Mouse (Mus musculus): ENCODE data around the gene Tbc1d15.

Gene Tbc1d15

DNA sequence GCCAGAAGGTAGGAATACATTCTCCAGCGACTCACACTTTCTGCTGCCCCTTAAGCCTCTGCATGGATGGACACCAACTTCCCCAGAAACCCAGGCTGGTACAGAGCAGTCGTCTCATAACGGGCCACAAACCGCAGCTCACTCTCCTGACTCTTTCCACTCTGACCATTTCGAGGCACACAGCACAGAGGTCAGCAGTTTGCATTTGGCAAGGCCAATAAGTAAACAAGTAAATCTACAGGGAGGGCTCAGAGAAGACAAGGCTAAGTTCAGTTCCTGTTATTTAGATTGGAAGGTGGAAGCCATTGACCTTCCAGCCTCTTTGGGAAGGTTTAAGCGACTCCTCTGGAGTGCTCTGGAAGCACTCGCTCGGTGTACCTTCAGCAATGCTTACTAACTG is 37.6 kb upstream of the Tbc1d15 start:
- TF ChIP-seq POU5F1 (IDR thresholded peaks at IDR 0.05; ENCODE audit: borderline replicate concordance, low read length) (no peak), NANOG (IDR thresholded peaks at IDR 0.05; ENCODE audit: borderline replicate concordance, low read length) (no peak), CTCF (conservative IDR thresholded peaks at IDR 0.05; ENCODE audit: low read length) (no peak)
- no peak overlapping the region for H3K4me3 ChIP-seq (replicated peaks; ENCODE audit: low read length)
- H3K9me3 ChIP-seq (ENCODE audit: low read length): no peaks in the 10 kb centered on the region
- peaks cover 46% of the 10 kb centered on the region for H3K36me3 ChIP-seq (ENCODE audit: insufficient read depth, low read length)
- H3K4me1 ChIP-seq (replicated peaks; ENCODE audit: low read depth, low read length): peaks cover 6% of the 10 kb centered on the region
- no peaks in the 10 kb centered on the region for H3K27me3 ChIP-seq (ENCODE audit: insufficient read depth, low read length)

DNA sequence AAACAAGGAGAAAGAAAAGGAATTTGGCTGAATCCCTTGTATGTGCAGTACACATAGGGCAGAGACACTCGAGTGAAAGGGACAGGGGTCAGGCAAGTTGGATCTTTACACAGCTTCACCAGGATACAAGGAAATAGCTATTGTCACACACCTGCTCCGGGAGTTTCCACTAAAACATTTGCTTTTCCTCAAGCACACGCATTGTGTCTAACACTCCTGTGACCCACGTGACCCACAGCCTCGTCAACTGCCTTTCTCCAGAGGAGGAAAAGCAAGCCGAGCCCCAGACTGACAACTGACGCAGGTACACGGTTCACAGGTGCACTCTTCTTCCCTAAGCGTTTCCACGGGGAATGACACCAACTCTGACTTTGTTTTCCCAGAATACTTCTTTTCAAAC is 32.9 kb upstream of the Tbc1d15 start:
- Histone ChIP-seq H3K4me1 (replicated peaks; ENCODE audit: low read depth, low read length) (peaks cover 9% of the 10 kb centered on the region; the same call in 1 of the 2 replicates), H3K4me3 (replicated peaks; ENCODE audit: low read length) (no peak overlapping the region), H3K9me3 (ENCODE audit: low read length) (no peaks in the 10 kb centered on the region), H3K27me3 (ENCODE audit: insufficient read depth, low read length) (no peaks in the 10 kb centered on the region), H3K36me3 (ENCODE audit: insufficient read depth, low read length) (peaks cover 17% of the 10 kb centered on the region; the same call in 1 of the 2 replicates)
- TF ChIP-seq POU5F1 (IDR thresholded peaks at IDR 0.05; ENCODE audit: borderline replicate concordance, low read length) (no peak), CTCF (conservative IDR thresholded peaks at IDR 0.05; ENCODE audit: low read length) (no peak), NANOG (IDR thresholded peaks at IDR 0.05; ENCODE audit: borderline replicate concordance, low read length) (no peak)

DNA sequence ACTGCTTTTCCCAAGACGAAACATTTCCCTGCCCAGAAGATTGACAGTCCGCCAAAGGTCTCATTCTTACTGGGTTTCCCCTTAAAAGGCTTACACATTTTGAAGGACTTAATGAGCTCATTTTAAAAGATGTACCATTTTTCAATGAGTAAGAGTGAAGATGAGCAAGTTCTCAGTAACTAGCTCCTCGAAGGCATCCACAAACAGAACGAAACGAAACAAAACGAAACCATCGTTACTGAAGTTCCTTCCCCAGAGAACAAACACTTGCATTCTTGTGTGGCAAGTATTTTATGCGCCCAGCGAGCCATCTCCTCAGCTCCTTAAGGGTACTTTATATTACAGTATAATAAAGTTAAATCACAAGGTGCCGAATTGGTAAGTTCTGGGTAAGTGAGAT is 30.1 kb upstream of the Tbc1d15 start:
- Histone ChIP-seq H3K9me3 (ENCODE audit: low read length) (no peaks in the 10 kb centered on the region), H3K27me3 (ENCODE audit: insufficient read depth, low read length) (no peaks in the 10 kb centered on the region), H3K36me3 (ENCODE audit: insufficient read depth, low read length) (peaks cover 2% of the 10 kb centered on the region; the same call in 1 of the 2 replicates), H3K4me1 (replicated peaks; ENCODE audit: low read depth, low read length) (0 out of 2 replicates have a peak, but pooled peaks cover 3% of the 10 kb centered on the region), H3K4me3 (replicated peaks; ENCODE audit: low read length) (no peak overlapping the region)
- TF ChIP-seq CTCF (conservative IDR thresholded peaks at IDR 0.05; ENCODE audit: low read length) (no peak), NANOG (IDR thresholded peaks at IDR 0.05; ENCODE audit: borderline replicate concordance, low read length) (no peak), POU5F1 (IDR thresholded peaks at IDR 0.05; ENCODE audit: borderline replicate concordance, low read length) (no peak)

DNA sequence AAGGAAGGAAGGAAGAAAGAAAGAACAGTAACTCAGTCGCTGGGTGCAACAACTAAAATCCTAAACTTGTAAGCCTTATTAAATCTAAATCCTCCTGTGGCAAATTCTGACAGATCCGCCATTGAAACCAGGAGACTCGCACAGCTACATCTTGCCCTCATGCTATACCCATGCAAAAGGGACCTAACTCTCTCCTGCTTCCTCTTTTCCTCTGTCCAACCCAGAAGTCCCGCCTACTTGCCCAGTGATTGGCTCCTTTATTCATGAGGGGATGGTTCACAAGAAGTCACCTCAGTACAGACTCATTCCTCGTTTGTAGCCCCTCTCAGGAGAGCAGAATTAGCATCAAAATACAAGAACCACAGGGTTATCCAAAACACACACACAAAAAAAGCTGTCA is 20.4 kb upstream of the Tbc1d15 start:
- Histone ChIP-seq H3K9me3 (ENCODE audit: low read length) (no peaks in the 10 kb centered on the region), H3K27me3 (ENCODE audit: insufficient read depth, low read length) (no peaks in the 10 kb centered on the region), H3K4me1 (replicated peaks; ENCODE audit: low read depth, low read length) (peaks cover 12% of the 10 kb centered on the region), H3K4me3 (replicated peaks; ENCODE audit: low read length) (peak overlapping the region; percentile 58), H3K36me3 (ENCODE audit: insufficient read depth, low read length) (no peaks in the 10 kb centered on the region)
- TF ChIP-seq CTCF (conservative IDR thresholded peaks at IDR 0.05; ENCODE audit: low read length): no peak

DNA sequence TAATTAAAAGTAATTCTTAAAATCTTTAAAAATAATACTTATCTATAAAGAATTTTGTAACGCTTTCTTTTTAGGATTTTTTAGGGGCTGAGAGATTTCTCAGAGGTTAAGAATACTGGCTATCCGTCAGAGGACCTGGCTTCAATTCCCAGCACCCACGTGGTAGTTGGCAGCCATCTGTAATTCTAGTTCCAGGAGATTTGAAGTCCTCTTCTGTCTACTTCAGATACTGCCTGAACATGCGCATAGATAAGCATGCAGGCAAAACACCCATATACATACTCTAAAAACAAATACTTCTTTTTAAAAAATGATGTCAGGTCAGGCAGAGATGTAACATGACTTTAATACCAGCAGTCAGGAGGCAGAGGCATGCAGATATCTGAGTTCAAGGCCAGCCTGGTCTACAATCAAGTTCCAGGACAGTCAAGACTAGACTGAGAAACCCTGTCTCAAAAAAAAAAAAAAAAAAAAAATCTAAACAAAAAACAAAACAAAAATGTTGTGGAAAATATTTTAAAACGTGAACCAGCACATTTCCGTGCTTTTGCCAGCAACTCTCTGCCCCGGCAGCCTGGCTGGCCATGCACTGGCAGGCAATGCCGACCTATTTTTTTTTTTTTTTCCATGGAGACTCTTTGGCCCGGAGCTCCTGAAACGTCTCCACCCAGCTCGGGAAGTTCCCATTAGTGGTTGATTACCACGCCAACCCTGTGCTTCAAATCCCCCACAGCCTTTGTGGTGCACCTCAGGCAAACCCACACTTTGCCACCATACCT is 19.5 kb upstream of the Tbc1d15 start:
- peak overlapping the region; percentile 58 for H3K4me3 ChIP-seq (replicated peaks; ENCODE audit: low read length)
- TF ChIP-seq CTCF (conservative IDR thresholded peaks at IDR 0.05; ENCODE audit: low read length) (no peak), POU5F1 (IDR thresholded peaks at IDR 0.05; ENCODE audit: borderline replicate concordance, low read length) (no peak), NANOG (IDR thresholded peaks at IDR 0.05; ENCODE audit: borderline replicate concordance, low read length) (no peak)
- H3K27me3 ChIP-seq (ENCODE audit: insufficient read depth, low read length): no peaks in the 10 kb centered on the region
- no peaks in the 10 kb centered on the region for H3K9me3 ChIP-seq (ENCODE audit: low read length)
- H3K36me3 ChIP-seq (ENCODE audit: insufficient read depth, low read length): no peaks in the 10 kb centered on the region
- H3K4me1 ChIP-seq (replicated peaks; ENCODE audit: low read depth, low read length): peaks cover 12% of the 10 kb centered on the region

DNA sequence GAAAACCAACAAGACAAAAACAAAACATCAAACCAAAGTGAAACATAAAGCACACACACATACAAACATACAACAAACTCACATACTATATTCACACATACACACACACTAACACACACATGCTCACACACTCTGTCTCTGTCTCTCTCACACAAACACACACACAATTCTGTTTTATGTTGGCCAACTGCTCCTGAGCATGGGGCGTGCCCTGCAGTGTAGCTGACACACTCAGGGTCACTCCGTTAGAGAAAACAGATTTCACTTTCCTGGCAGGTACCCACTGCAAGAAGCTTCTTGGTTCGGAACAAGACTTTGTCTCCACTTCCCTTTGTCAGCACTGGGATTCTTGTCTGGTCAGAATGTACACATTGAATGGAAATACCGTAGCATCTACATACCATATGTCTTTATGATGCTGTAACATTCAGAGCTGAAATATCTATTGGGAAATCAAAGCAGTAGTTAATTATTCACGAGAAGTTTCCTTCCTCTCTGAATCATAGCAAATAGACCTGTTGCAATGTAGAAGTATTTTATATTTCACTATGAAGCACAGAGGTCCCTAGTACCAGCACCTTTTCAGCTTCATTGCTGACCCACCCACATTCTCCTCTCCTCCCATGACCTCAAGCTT is 11.8 kb upstream of the Tbc1d15 start:
- no peaks in the 10 kb centered on the region for H3K27me3 ChIP-seq (ENCODE audit: insufficient read depth, low read length)

DNA sequence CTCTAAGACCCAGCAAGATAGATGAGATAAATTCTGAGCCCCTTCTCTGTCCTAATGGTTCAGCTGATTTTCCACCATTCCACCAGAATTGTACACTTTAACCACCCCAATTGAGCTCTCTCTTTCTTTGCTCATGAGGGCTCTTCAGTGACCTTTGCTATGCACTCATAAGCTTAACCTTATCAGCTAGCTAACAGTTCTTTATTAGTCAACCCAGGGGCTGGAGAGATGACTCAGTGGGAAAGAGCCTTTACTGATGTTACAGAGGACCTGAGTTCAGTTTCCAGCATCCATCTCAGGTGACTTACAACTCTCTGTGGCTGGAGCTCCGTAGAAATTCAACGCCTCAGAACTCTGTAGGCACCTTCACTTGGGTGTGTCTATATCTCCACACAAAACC is 11.0 kb upstream of the Tbc1d15 start:
- no peaks in the 10 kb centered on the region for H3K27me3 ChIP-seq (ENCODE audit: insufficient read depth, low read length)
- TF ChIP-seq POU5F1 (IDR thresholded peaks at IDR 0.05; ENCODE audit: borderline replicate concordance, low read length) (no peak), NANOG (IDR thresholded peaks at IDR 0.05; ENCODE audit: borderline replicate concordance, low read length) (no peak), CTCF (conservative IDR thresholded peaks at IDR 0.05; ENCODE audit: low read length) (no peak)
- H3K36me3 ChIP-seq (ENCODE audit: insufficient read depth, low read length): no peaks in the 10 kb centered on the region
- peaks cover 5% of the 10 kb centered on the region for H3K4me1 ChIP-seq (replicated peaks; ENCODE audit: low read depth, low read length)
- H3K9me3 ChIP-seq (ENCODE audit: low read length): no peaks in the 10 kb centered on the region
- no peak overlapping the region for H3K4me3 ChIP-seq (replicated peaks; ENCODE audit: low read length)

More for the DNA sequence above, 11.8 kb upstream of the Tbc1d15 start:
- Histone ChIP-seq H3K9me3 (ENCODE audit: low read length) (no peaks in the 10 kb centered on the region), H3K4me1 (replicated peaks; ENCODE audit: low read depth, low read length) (peaks cover 5% of the 10 kb centered on the region), H3K36me3 (ENCODE audit: insufficient read depth, low read length) (no peaks in the 10 kb centered on the region), H3K4me3 (replicated peaks; ENCODE audit: low read length) (no peak overlapping the region)
- TF ChIP-seq CTCF (conservative IDR thresholded peaks at IDR 0.05; ENCODE audit: low read length) (no peak), POU5F1 (IDR thresholded peaks at IDR 0.05; ENCODE audit: borderline replicate concordance, low read length) (no peak), NANOG (IDR thresholded peaks at IDR 0.05; ENCODE audit: borderline replicate concordance, low read length) (no peak)

DNA sequence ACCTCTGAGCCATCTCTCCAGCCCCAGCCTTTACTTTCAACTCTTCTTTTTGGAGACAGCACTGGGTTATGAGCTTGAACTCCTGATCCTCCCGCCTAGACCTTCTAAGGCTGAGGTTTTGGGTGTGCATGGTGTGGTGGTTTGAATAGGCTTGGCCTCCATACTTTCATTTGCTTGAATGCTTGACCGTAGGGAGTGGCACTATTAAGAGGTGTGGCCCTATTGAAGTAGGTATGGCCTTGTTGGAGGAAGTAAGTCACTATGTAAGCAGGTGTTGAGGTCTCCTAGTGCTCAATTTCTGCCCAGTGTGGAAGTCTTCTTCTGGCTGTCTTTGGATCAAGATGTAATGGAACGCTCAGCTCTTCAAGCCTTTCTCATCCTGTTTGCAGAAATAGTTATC is 10.2 kb upstream of the Tbc1d15 start:
- TF ChIP-seq CTCF (conservative IDR thresholded peaks at IDR 0.05; ENCODE audit: low read length): no peak
- no peak for TF ChIP-seq POU5F1 (IDR thresholded peaks at IDR 0.05; ENCODE audit: borderline replicate concordance, low read length)
- no peak for TF ChIP-seq NANOG (IDR thresholded peaks at IDR 0.05; ENCODE audit: borderline replicate concordance, low read length)
- Histone ChIP-seq H3K27me3 (ENCODE audit: insufficient read depth, low read length) (no peaks in the 10 kb centered on the region), H3K9me3 (ENCODE audit: low read length) (no peaks in the 10 kb centered on the region)

More for the DNA sequence above, 10.2 kb upstream of the Tbc1d15 start:
- peaks cover 5% of the 10 kb centered on the region for H3K4me1 ChIP-seq (replicated peaks; ENCODE audit: low read depth, low read length)
- H3K4me3 ChIP-seq (replicated peaks; ENCODE audit: low read length): no peak overlapping the region
- no peaks in the 10 kb centered on the region for H3K36me3 ChIP-seq (ENCODE audit: insufficient read depth, low read length)

Data from E14TG2a.4 (cell line).